Mouse (Mus musculus) kidney, adult 2 months (tissue): Measurements from ENCODE around the gene Cobl.

Experiments
- CTCF ChIP-seq: fragments of 200-500 bp; conservative IDR thresholded peaks from 2 replicates; pipeline ENCODE4 v1.5.1; 2011; ENCODE audit warnings: low read depth, mild to moderate bottlenecking, control low read depth, low read length, moderate library complexity, mixed read lengths; ENCODE audit not compliant: insufficient read depth, insufficient read length
- POLR2A ChIP-seq: fragments of 200-500 bp; IDR thresholded peaks from one replicate; pipeline ENCODE4 v1.6.1; 2011; ENCODE audit warnings: low read depth, low read length, control low read depth

GRCm38 (mm10) chr11:12336145-12336544 lies 128.6 kb downstream of the Cobl start:
- TF ChIP-seq CTCF = no peak
- TF ChIP-seq POLR2A = no peak
